Mouse (Mus musculus) ES-E14 (cell line): Measurements from ENCODE around the gene Pla2r1.

ENCODE experiments used
- CHD2 ChIP-seq: IDR thresholded peaks from 2 replicates; pipeline ENCODE4 v1.6.1; 2014; ENCODE audit warnings: mild to moderate bottlenecking, low read depth, low read length, inconsistent platforms
- HCFC1 ChIP-seq: IDR thresholded peaks from 2 replicates; pipeline ENCODE4 v1.6.1; 2012; ENCODE audit warnings: low read length, inconsistent platforms, borderline replicate concordance; ENCODE audit not compliant: insufficient read depth
- MAFK ChIP-seq: IDR thresholded peaks from 2 replicates; pipeline ENCODE4 v1.6.1; 2014; ENCODE audit warnings: mild to moderate bottlenecking, low read depth, low read length, inconsistent platforms; ENCODE audit not compliant: insufficient read depth
- ZC3H11A ChIP-seq: IDR thresholded peaks from 2 replicates; pipeline ENCODE4 v1.6.1; 2012; ENCODE audit warnings: low read depth, mild to moderate bottlenecking, inconsistent platforms, low read length, borderline replicate concordance

DNA sequence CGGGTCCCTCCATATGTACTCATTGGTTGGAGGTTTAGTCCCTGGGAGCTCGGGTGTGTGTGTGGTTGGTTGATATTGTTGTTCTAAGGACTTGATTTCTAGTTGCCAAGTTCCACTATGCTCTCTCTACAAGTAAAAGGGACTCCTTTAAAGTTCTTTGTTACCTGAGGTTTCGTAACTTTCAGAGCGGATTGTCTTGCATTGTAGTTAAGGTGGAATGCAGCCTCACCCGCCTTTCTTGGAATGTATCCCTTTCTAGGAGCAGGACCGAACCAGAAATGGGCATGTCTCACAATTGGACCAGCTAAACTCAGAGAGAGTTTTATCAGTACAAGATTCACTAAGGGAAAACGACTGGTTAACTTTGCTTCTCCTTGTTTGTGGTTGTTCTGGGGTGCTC is 141.9 kb downstream of the Pla2r1 start:
- TF ChIP-seq HCFC1 = no peak
- TF ChIP-seq ZC3H11A = no peak
- no peak for TF ChIP-seq MAFK
- no peak for TF ChIP-seq CHD2
